Mouse (Mus musculus) intestine, embryonic 14.5 days (tissue): ENCODE data around the gene Arsk. TPM values are rescaled to one million over a fixed set of nuclear protein-coding genes. Genes with fewer than 3 reads are reported as not detected.

Experiments used
- ATAC-seq: fragments of 200-750 bp; cut with Nextera tagmentation; replicated peaks from 2 replicates; pipeline ENCODE4 v1.8.0; 2017; ENCODE audit warnings: low read depth, moderate number of reproducible peaks, moderate TSS enrichment, moderate library complexity; ENCODE audit not compliant: low FRiP score, low TSS enrichment
- DNase-seq: peaks from one replicate; pipeline ENCODE4 v3.0.0-alpha.2; 2018; ENCODE audit warnings: low spot score
- H3K27ac ChIP-seq: fragments of 300-500 bp; sonication (generic); 2 replicates; pipeline ENCODE4 v1.5.1; 2014; ENCODE audit warnings: low read depth, mild to moderate bottlenecking, control low read depth
- H3K27me3 ChIP-seq: fragments of 300-500 bp; sonication (generic); replicated peaks from 2 replicates; pipeline ENCODE4 v1.6.1; 2014; ENCODE audit warnings: low read length, control low read depth; ENCODE audit not compliant: control insufficient read depth, insufficient read depth
- H3K36me3 ChIP-seq: fragments of 300-500 bp; sonication (generic); 2 replicates; pipeline ENCODE4 v1.6.1; 2014; ENCODE audit warnings: low read length, control low read depth; ENCODE audit not compliant: control insufficient read depth, insufficient read depth
- H3K4me1 ChIP-seq: fragments of 300-500 bp; sonication (generic); replicated peaks from 2 replicates; pipeline ENCODE4 v1.6.1; 2014; ENCODE audit warnings: low read length, control low read depth, mixed read lengths; ENCODE audit not compliant: control insufficient read depth, insufficient read depth
- H3K4me2 ChIP-seq: fragments of 300-500 bp; sonication (generic); 2 replicates; pipeline ENCODE4 v1.6.1; 2014; ENCODE audit warnings: low read length
- H3K4me3 ChIP-seq: fragments of 300-500 bp; sonication (generic); 2 replicates; pipeline ENCODE4 v1.5.1; 2014; ENCODE audit warnings: low read depth, low read length, control low read depth, mixed read lengths
- H3K9ac ChIP-seq: fragments of 300-500 bp; sonication (generic); 2 replicates; pipeline ENCODE4 v1.6.1; 2014; ENCODE audit warnings: mild to moderate bottlenecking, low read length
- H3K9me3 ChIP-seq: fragments of 300-500 bp; sonication (generic); 2 replicates; pipeline ENCODE4 v1.6.1; 2016; ENCODE audit warnings: low read length, control low read depth; ENCODE audit not compliant: control insufficient read depth
- WGBS: fragments of 180-500 bp; shearing (Covaris S2); extraction: QIAGEN DNeasy Blood & Tissue Kit; methylation state at CpG from one replicate; pipeline ENCODE4 v1.1.7; 2014; 5-methylcytosine and 5-hydroxymethylcytosine counted together
- polyA plus RNA-seq: library from polyadenylated mRNA; unstranded; fragments of >200 nt; fragmentation: Nextera tagmentation; extraction: Ambion mirVana; gene quantifications from 2 replicates; pipeline ENCODE4 v1.2.1, GENCODE M21; 2014

Arsk gene
- polyA plus RNA-seq, 1 experiment from 2014 or later, result 4.9 TPM

DNA sequence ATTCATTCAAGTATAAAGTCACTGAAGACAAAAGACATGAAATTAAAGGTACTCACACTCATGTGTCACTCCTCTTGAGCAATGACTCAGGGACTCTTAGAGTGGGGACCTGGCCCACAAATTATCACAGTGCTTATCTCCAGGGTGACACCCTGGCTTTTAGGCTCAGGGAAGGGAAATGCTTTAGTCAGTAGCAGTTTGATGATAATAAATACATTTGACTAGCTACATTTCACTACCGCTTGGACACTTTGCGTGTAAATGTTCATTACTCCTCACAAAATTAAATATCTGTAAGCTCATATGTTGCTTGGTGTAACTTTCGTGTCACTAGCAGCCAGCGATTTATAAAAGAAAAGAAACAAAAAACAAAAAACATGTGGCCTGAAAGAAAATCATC, 81.0 kb downstream of the Arsk start:
- Histone ChIP-seq H3K9me3 (no peaks in the 10 kb centered on the region), H3K4me1 (peaks cover 7% of the 10 kb centered on the region; the same call in 1 of the 2 replicates), H3K27me3 (no peaks in the 10 kb centered on the region), H3K4me3 (peak overlapping the region; percentile 81), H3K27ac (peak overlapping the region; percentile 95), H3K9ac (peak overlapping the region; percentile 96), H3K36me3 (no peaks in the 10 kb centered on the region), H3K4me2 (peak overlapping the region; percentile 76)
- 64% methylated on average over 4 of the region's 4 CpGs for WGBS
- no peak for DNase-seq
- ATAC-seq, result no peak

DNA sequence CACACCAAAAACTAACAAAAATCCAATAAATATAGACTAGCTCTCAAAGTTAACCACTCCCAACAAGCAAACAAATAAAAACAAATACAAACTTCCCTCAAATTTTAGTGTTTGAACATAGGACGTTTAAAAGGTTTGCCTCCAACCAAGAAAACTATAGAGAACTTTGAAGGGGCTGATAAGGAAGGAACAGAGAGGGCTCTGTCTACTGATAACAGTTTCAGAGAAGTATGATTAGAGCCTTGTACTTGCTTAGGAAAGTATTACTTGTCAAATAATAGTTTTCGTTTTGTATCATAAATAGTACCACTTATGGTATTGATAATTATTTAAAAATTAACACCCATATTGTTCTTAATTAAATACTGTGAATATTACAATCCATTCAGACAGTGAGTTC, 83.9 kb downstream of the Arsk start:
- no peaks in the 10 kb centered on the region for H3K36me3 ChIP-seq
- H3K4me2 ChIP-seq, result no peak overlapping the region
- no peaks in the 10 kb centered on the region for H3K9me3 ChIP-seq
- H3K9ac ChIP-seq, result no peak overlapping the region
- 71% methylated on average over 2 of the region's 2 CpGs for WGBS
- DNase-seq (no peak), ATAC-seq (no peak)
- no peaks in the 10 kb centered on the region for H3K27me3 ChIP-seq
- peaks cover 7% of the 10 kb centered on the region; the same call in 1 of the 2 replicates for H3K4me1 ChIP-seq
- no peak overlapping the region for H3K27ac ChIP-seq
- H3K4me3 ChIP-seq, result no peak overlapping the region

Other genes with a start within 250 kb of the Arsk start
- 43.0 and 48.2 TPM in 2 replicates for gene Rhobtb3, start 154.7 kb downstream of the Arsk start, polyA plus RNA-seq
- gene Spata9, start 131.5 kb downstream of the Arsk start, polyA plus RNA-seq, result 0.34 and 0.35 TPM in 2 replicates
- gene Rfesd, start 79.9 kb downstream of the Arsk start, polyA plus RNA-seq, result 15.3 and 16.0 TPM in 2 replicates
- gene Gpr150, start 41.7 kb downstream of the Arsk start, polyA plus RNA-seq, result 0.11 and 0.19 TPM in 2 replicates
- 17.3 and 21.0 TPM in 2 replicates for gene Ttc37, start 74 bp upstream of the Arsk start, polyA plus RNA-seq
- not detected in 2 replicates for gene Fam81b, start 206.4 kb upstream of the Arsk start, polyA plus RNA-seq